Mouse (Mus musculus) myocyte (in vitro differentiated cells): ENCODE results near the gene Hrh1. TPM values are rescaled to one million over a fixed set of nuclear protein-coding genes. Genes with fewer than 3 reads are reported as not detected.

ENCODE experiments used
- polyA plus RNA-seq: library from polyadenylated mRNA; unstranded; fragments of >200 nt; fragmentation: generic; extraction: Trizol; gene quantifications from one replicate; pipeline ENCODE4 v1.2.1, GENCODE M21; 2012; ENCODE audit warnings: missing spikeins

Gene Hrh1
- polyA plus RNA-seq, 1 experiment = 0.50 TPM

Other genes starting within 250 kb of the Hrh1 start
- gene Slc6a1, start 115.3 kb upstream of the Hrh1 start, polyA plus RNA-seq = not detected
- 18.7 TPM for gene Atg7, start 245.2 kb downstream of the Hrh1 start, polyA plus RNA-seq